Mouse (Mus musculus) midbrain, postnatal 0 days (tissue): ENCODE results near the gene Coq3. TPM values are rescaled to one million over a fixed set of nuclear protein-coding genes. Genes with fewer than 3 reads are reported as not detected.

Experiments used
- ATAC-seq: fragments of 200-750 bp; cut with Nextera tagmentation; 2 replicates; pipeline ENCODE4 v1.8.0; 2017; ENCODE audit warnings: moderate number of reproducible peaks, mild to moderate bottlenecking, moderate TSS enrichment, moderate library complexity; ENCODE audit not compliant: low FRiP score
- DNase-seq: peaks from one replicate; pipeline ENCODE4 v3.0.0-alpha.2; 2015; ENCODE audit warnings: low spot score
- H3K27ac ChIP-seq: fragments of 300-500 bp; sonication (generic); 2 replicates; pipeline ENCODE4 v1.5.1; 2014; ENCODE audit warnings: low read depth, mild to moderate bottlenecking, low read length, mixed read lengths
- H3K27me3 ChIP-seq: fragments of 300-500 bp; sonication (generic); 2 replicates; pipeline ENCODE4 v1.6.1; 2014; ENCODE audit warnings: low read length, control low read depth, mixed read lengths; ENCODE audit not compliant: insufficient read depth
- H3K36me3 ChIP-seq: fragments of 300-500 bp; sonication (generic); 2 replicates; pipeline ENCODE4 v1.6.1; 2014; ENCODE audit warnings: low read length, control low read depth, mixed read lengths; ENCODE audit not compliant: insufficient read depth
- H3K4me1 ChIP-seq: fragments of 300-500 bp; sonication (generic); 2 replicates; pipeline ENCODE4 v1.6.1; 2014; ENCODE audit warnings: mild to moderate bottlenecking, control low read depth, antibody characterized with exemption, low read length, mixed read lengths; ENCODE audit not compliant: insufficient read depth
- H3K4me2 ChIP-seq: fragments of 300-500 bp; sonication (generic); 2 replicates; pipeline ENCODE4 v1.6.1; 2014; ENCODE audit warnings: low read depth, mild to moderate bottlenecking, low read length, mixed read lengths; ENCODE audit not compliant: poor library complexity, severe bottlenecking
- H3K4me3 ChIP-seq: fragments of 300-500 bp; sonication (generic); 2 replicates; pipeline ENCODE4 v1.5.1; 2014; ENCODE audit warnings: low read depth, mild to moderate bottlenecking, low read length, moderate library complexity
- H3K9ac ChIP-seq: fragments of 300-500 bp; sonication (generic); replicated peaks from 2 replicates; pipeline ENCODE4 v1.6.1; 2014; ENCODE audit warnings: mild to moderate bottlenecking, low read length, moderate library complexity, mixed read lengths; ENCODE audit not compliant: poor library complexity, severe bottlenecking
- H3K9me3 ChIP-seq: fragments of 300-500 bp; sonication (generic); 2 replicates; pipeline ENCODE4 v1.6.1; 2016; ENCODE audit warnings: low read length, control low read depth
- CTCF ChIP-seq: IDR thresholded peaks from 2 replicates; pipeline ENCODE4 v1.5.1; 2016; ENCODE audit warnings: antibody characterized with exemption, mild to moderate bottlenecking
- WGBS: fragments of 180-500 bp; shearing (Covaris S2); extraction: QIAGEN DNeasy Blood & Tissue Kit; methylation state at CpG from one replicate; pipeline ENCODE4 v1.1.7; 2014; 5-methylcytosine and 5-hydroxymethylcytosine counted together
- polyA plus RNA-seq: library from polyadenylated mRNA; unstranded; fragments of >200 nt; fragmentation: Nextera tagmentation; extraction: Ambion mirVana; gene quantifications from 2 replicates; pipeline ENCODE4 v1.2.1, GENCODE M21; 2015
- total RNA-seq: library from RNA; depleted of rRNA; stranded (reverse); fragments of >200 nt; gene quantifications from 2 replicates; pipeline ENCODE4 v1.2.3, GENCODE M21; 2014

The Coq3 gene
- total and polyA plus RNA-seq, 2 experiments from 2014 or later, result 11.3 to 22.1 TPM

- Histone ChIP-seq H3K27ac (no peak overlapping the region), H3K9me3 (no peaks in the 10 kb centered on the region), H3K4me1 (no peaks in the 10 kb centered on the region), H3K9ac (no peak overlapping the region), H3K4me3 (peak overlapping the region; percentile 76), H3K36me3 (peaks cover 9% of the 10 kb centered on the region), H3K4me2 (peak overlapping the region; percentile 63), H3K27me3 (no peaks in the 10 kb centered on the region)
- ATAC-seq, result no peak
- 31% methylated on average over 6 of the region's 6 CpGs for WGBS
- DNase-seq, result peak; percentile 4
- TF ChIP-seq CTCF, result no peak
Measured at GRCm38 (mm10) chr4:21878776-21879175, 697 bp upstream of the Coq3 start.

- H3K4me2 ChIP-seq, result no peak overlapping the region
- no peak for DNase-seq
- no peak overlapping the region for H3K4me3 ChIP-seq
- no peaks in the 10 kb centered on the region for H3K4me1 ChIP-seq
- H3K9me3 ChIP-seq, result no peaks in the 10 kb centered on the region
- H3K36me3 ChIP-seq, result no peaks in the 10 kb centered on the region
- no peaks in the 10 kb centered on the region for H3K27me3 ChIP-seq
- H3K27ac ChIP-seq, result no peak overlapping the region
- no peak for ATAC-seq
- no peak for TF ChIP-seq CTCF
- H3K9ac ChIP-seq, result no peak overlapping the region
- 95% methylated on average over 6 of the region's 6 CpGs for WGBS
Measured at GRCm38 (mm10) chr4:21882806-21883205, 3.3 kb downstream of the Coq3 start.

- Histone ChIP-seq H3K9me3 (no peaks in the 10 kb centered on the region), H3K4me2 (no peak overlapping the region), H3K4me3 (no peak overlapping the region), H3K27me3 (no peaks in the 10 kb centered on the region), H3K4me1 (no peaks in the 10 kb centered on the region), H3K36me3 (no peaks in the 10 kb centered on the region), H3K27ac (no peak overlapping the region), H3K9ac (no peak overlapping the region)
- TF ChIP-seq CTCF, result no peak
- DNase-seq (no peak), ATAC-seq (no peak)
- 83% methylated on average over 8 of the region's 8 CpGs for WGBS
Measured at GRCm38 (mm10) chr4:21885831-21886230, 6.4 kb downstream of the Coq3 start.

GRCm38 (mm10) chr4:21930971-21931771 is 51.7 kb downstream of the Coq3 start, which contains the start of gene Faxc:
Gene Faxc (plus strand): TSS chr4:21931329.
- Histone ChIP-seq H3K27me3 (no peaks in the 10 kb centered on the region), H3K9me3 (no peaks in the 10 kb centered on the region), H3K36me3 (no peaks in the 10 kb centered on the region), H3K27ac (peak within 1 kb of the TSS; percentile 99), H3K9ac (peak within 1 kb of the TSS; percentile 95), H3K4me3 (peak within 1 kb of the TSS; percentile 71), H3K4me2 (peak within 1 kb of the TSS; percentile 63), H3K4me1 (peaks cover 12% of the 10 kb centered on the region; the same call in 1 of the 2 replicates)
- peak; percentile 78 for DNase-seq
- TF ChIP-seq CTCF, result no peak
- 0% methylated on average over 51 of the region's 83 CpGs for WGBS
- ATAC-seq, result peak; percentile 85

GRCm38 (mm10) chr4:21931772-21932630 is 52.5 kb downstream of the Coq3 start:
- peak; percentile 52 for DNase-seq
- 4% methylated on average over 23 of the region's 23 CpGs for WGBS
- peaks cover 4% of the 10 kb centered on the region; the same call in 1 of the 2 replicates for H3K36me3 ChIP-seq
- H3K27me3 ChIP-seq, result no peaks in the 10 kb centered on the region
- peak; percentile 57 for ATAC-seq
- H3K4me3 ChIP-seq, result peak overlapping the region; percentile 71
- H3K9ac ChIP-seq, result peak overlapping the region; percentile 95
- peak overlapping the region; percentile 63 for H3K4me2 ChIP-seq
- TF ChIP-seq CTCF, result no peak
- H3K4me1 ChIP-seq, result peaks cover 12% of the 10 kb centered on the region; the same call in 1 of the 2 replicates
- H3K27ac ChIP-seq, result peak overlapping the region; percentile 99
- H3K9me3 ChIP-seq, result no peaks in the 10 kb centered on the region
